Mouse (Mus musculus) adrenal gland, postnatal 25 days (tissue): Measurements from ENCODE around the gene Sucnr1. TPM values are rescaled to one million over a fixed set of nuclear protein-coding genes. Genes with fewer than 3 reads are reported as not detected.

Experiments
- DNase-seq: peaks from one replicate; pipeline ENCODE4 v3.0.0; 2021; ENCODE audit warnings: mixed read lengths
- total RNA-seq: library from RNA; stranded (reverse); gene quantifications from 2 replicates; pipeline ENCODE4 v1.2.3, GENCODE M21; 2021

The Sucnr1 gene
- total RNA-seq, 1 experiment from 2014 or later: 0.67 TPM

DNA sequence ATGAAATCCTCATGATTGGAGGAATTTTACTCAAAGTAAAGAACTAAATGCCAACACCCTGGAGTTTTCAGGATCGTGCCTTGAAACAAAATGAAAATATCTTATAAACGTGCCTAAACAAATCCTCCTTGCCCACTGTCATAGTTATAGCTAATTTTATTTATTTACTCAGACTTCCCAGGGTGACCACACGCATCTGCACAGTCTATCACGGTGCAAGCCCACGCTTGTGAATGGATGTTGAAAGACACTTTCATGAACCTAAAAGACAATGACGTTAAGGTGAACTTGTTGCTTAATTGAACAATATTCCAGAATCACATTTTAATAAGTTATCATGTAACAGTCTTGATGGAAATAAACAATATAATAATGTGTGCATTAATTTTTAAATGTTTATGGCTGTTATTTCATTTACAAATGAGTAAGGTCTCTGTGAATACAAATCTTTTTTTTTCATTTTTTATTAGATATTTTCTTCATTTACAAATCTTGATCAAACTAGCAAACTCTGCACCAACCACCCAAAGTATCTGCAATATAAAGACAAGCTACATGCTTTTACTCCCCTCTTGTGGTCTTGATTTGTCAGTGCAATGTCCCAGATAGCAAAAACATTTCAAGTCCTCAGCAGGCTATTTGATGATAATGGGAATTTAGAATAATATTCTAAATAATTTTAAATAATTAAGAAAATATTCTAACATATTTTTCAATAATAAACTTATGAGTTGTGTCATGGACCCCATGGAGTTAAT, 30.4 kb downstream of the Sucnr1 start:
- DNase-seq: no peak

DNA sequence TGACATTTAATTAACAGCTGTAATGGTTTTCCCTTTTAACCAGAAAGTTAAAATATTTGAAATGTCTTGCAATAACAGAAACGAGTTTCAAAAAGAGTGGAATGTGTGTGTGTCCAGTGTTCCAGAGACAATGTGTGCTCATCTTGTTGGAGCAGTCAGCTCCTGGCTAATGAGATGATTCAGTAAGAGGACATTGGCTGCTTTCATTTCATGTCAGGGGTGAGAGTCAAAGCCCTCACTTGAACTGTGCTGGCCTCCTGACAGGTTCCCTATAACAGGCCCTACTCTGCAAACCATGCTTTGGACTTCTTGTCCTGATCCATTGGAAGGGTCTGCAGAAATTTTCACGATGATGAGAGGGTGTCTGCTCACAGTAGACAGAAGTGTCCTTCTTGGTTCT, 32.9 kb downstream of the Sucnr1 start:
- DNase-seq: no peak

DNA sequence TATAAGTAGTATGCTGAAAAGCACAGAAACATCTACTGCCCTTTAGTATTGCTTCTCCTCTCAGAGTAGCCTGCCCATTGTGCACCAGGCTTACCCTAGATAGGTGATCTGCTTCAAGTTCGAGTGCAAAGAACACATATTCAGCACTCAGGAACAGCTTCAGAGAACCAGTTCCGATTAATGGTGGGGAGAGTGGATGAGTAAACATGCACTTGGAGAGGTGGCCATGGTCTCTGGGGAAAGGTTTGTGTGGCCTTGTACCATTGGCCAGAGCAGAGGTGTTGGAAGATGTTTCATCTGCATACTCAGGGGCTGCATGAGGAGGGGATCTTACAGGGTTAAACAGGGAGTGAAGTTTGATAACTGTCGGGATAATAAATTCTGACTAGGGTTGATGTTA, 39.8 kb downstream of the Sucnr1 start:
- DNase-seq: no peak

DNA sequence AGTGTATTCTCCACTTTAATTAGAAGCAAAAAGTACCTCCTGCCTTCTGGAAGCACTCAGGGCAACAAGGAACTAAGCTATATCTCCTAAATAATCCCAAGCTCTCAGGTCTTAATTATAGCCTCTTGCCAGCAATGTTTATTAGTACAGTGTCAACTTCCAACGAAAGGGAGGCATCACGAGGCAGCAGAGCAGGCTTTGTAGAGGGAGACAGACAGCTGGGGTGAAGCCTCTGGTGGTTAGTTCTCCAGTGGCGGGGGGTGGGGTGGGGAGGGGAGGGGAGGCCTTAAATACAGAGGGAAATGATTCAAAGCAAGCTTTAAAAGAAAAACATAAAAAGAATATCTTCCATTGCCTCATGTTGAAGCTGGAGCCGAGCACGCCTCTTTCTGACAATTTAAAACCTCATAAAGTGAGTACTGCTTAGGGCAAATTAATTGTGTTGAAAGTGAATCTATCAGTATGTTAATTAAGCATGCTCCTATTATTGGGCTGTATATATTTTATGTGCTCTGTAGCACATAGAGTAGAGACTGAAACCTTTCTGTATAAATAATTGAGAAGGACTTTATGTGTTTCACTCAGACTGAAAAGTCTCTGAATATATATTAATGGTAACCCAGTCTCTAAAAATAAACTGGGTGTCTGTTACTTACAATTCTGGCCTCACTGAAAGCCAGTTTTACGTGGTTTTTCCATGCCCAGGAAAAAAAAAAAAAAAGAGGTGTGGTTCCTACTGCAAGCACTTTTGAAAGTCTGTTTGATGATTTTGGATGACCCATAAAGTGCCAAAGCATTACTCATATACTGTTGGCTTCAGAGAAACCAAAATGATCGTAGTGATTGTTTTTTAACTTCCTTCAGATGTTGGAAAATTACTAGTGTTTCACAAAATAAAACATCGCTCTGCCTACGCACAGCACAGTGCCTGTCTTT, 42.5 kb downstream of the Sucnr1 start:
- no peak for DNase-seq

DNA sequence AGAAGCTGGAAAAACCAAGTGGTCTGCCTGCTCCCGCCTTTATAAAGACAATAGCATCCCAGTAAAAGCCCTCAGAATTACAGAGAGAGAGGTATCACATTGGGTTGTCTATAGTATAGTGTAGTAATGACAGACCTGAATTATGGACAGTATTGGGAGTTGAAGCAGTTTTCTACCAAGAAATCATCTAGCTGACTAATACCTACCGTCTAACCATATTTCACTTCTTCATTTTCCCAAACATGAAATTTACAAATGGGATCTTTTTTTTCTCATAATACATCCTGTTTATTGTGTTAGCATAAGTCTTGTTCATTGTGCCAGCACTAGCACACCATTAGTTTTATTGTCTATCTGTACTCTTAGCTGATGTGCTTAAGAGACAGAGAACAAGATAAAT, 44.9 kb downstream of the Sucnr1 start:
- DNase-seq: no peak

DNA sequence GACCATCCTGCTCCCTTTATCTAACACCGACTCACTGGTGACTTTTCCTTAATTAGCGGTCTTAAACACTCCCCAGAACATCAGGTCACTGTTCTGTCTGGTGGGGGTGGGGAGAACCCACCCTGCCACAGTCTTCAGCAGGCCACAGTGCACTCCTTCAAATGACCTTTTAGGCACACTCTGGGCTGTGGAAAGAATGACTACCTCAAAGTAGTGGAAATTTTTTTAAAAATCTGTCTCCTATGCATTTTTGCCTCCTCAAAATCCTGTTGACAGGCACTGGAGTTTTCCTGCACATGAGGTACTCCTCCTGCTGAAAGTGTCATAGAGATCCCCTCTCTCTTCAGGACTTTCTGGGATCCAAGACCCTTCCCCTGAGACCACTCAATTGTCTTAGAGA, 46.6 kb downstream of the Sucnr1 start:
- no peak for DNase-seq

DNA sequence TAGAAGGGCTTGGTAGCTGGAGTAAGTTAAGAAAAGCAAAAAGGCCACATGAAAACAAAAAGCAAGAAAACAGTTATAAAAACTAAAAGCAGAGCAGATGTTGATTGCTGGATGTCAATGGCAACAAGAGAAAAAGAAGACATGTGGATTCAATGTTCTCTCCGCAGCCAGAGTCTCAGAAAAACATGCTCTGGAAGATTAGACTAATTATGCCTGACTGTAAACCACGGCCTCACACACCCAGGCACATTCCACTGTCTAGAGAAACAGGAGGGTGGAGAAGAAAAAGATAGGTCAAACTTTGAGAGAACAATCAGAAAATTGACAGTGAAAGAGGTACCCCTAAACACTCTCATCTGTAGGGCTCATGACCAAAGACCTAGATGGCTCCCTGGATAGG, 54.1 kb downstream of the Sucnr1 start:
- DNase-seq: no peak

Other genes with a start within 250 kb of the Sucnr1 start
- gene Gm8298, start 220.8 kb upstream of the Sucnr1 start, total RNA-seq: not detected in 2 replicates
- gene C130079G13Rik, start 156.7 kb upstream of the Sucnr1 start, total RNA-seq: not detected in 2 replicates
- not detected in 2 replicates for gene Aadacl2, start 75.1 kb upstream of the Sucnr1 start, total RNA-seq
- 1.2 TPM in 1 of 2 replicates, not detected in the other for gene Aadac, start 56.2 kb upstream of the Sucnr1 start, total RNA-seq